Mouse (Mus musculus): ENCODE data around the gene Tnpo3. TPM values are rescaled to one million over a fixed set of nuclear protein-coding genes. Genes with fewer than 3 reads are reported as not detected.

Gene Tnpo3
- total and polyA plus RNA-seq, 3 experiments, result 32.7 to 44.1 (median 43.0) TPM

DNA sequence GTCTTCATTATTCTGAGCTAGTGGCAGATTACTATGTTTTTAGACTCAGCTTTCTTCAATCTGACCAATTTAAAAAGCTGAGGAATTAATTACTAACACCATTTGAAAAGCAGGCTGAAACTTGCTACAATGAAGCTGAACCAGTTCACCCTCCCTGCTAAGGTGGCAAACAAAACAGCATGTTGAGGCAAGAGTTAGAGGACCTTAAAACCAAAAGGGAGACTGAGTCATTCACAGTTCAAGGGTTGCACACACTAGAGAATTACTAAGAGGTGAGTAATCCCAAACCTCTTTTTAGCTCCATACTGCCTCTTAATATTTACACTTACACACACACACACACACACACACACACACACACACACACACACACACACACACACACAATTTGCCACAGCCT is 62.1 kb downstream of the Tnpo3 start:
- H3K27ac ChIP-seq, result no peak overlapping the region
- intact Hi-C loops (cut with DNase I), result no loop called here
- no peaks in the 10 kb centered on the region for H3K27me3 ChIP-seq (ENCODE audit: control insufficient read depth, insufficient read depth, low read length)
- H3K4me3 ChIP-seq, result no peak overlapping the region
- no peak overlapping the region for H3K9ac ChIP-seq (ENCODE audit: low read depth, low read length)
- H3K79me2 ChIP-seq (replicated peaks; ENCODE audit: control insufficient read depth, insufficient read depth, low read length), result no peaks in the 10 kb centered on the region
- no peaks in the 10 kb centered on the region for H3K4me1 ChIP-seq (ENCODE audit: control insufficient read depth, insufficient read depth, low read length)
- H3K36me3 ChIP-seq (ENCODE audit: control insufficient read depth, insufficient read depth, low read length), result peaks cover 4% of the 10 kb centered on the region
- DNase-seq, result no peak
- TF ChIP-seq POLR2A (IDR thresholded peaks at IDR 0.05; ENCODE audit: insufficient read depth, low read depth, low read length) (no peak), CTCF (IDR thresholded peaks at IDR 0.05) (no peak), EP300 (IDR thresholded peaks at IDR 0.05; ENCODE audit: insufficient read depth, low read depth, low read length) (no peak)

DNA sequence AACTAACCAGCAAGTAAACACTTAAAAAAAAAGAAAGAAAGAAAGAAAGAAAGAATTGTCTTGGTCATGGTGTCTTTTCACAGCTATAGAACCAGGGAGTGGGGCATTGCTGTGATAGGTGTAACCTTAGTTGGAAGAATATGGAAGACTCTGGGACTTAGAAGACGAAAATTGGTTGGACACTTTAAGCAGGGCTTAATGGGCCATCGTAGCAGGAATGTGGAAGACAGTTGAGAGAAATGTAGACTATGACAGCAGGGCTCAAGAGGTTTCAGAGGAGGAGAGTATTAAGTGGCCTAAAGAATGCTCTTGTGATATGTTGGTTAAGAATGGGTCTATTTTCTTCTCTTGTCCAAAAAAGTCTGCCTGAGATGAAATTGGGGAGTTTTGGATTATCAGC is 64.1 kb downstream of the Tnpo3 start:
- Histone ChIP-seq H3K4me1 (ENCODE audit: control insufficient read depth, insufficient read depth, low read length) (no peaks in the 10 kb centered on the region), H3K27ac (no peak overlapping the region), H3K79me2 (replicated peaks; ENCODE audit: control insufficient read depth, insufficient read depth, low read length) (no peaks in the 10 kb centered on the region), H3K9ac (ENCODE audit: low read depth, low read length) (no peak overlapping the region), H3K4me3 (no peak overlapping the region), H3K36me3 (ENCODE audit: control insufficient read depth, insufficient read depth, low read length) (peaks cover 2% of the 10 kb centered on the region), H3K27me3 (ENCODE audit: control insufficient read depth, insufficient read depth, low read length) (no peaks in the 10 kb centered on the region)
- no peak for DNase-seq
- intact Hi-C loops (cut with DNase I), result no loop called here
- TF ChIP-seq EP300 (IDR thresholded peaks at IDR 0.05; ENCODE audit: insufficient read depth, low read depth, low read length) (no peak), POLR2A (IDR thresholded peaks at IDR 0.05; ENCODE audit: insufficient read depth, low read depth, low read length) (no peak), CTCF (IDR thresholded peaks at IDR 0.05) (no peak)
- WGBS, result 96% methylated on average over 2 of the region's 2 CpGs

DNA sequence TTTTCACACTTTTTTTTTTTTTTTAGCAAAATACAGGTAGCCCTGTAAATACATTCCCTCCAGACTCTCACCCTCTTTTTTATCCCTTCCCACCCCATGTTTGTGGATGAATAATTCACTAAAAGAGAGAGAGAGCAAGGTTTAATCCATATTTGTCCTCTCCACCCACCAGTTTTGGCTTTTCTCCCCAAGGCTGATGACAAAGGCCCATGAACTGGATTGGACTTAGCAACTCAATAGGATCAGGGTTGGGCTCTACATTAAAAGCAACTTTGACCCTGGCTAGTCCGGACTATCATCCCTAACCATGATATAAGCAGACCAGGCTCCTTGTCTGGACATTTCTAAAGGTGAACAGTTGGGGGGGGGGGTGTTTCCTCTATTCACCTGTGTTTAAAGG is 68.7 kb downstream of the Tnpo3 start:
- H3K4me1 ChIP-seq (ENCODE audit: control insufficient read depth, insufficient read depth, low read length), result no peaks in the 10 kb centered on the region
- H3K9ac ChIP-seq (ENCODE audit: low read depth, low read length), result no peak overlapping the region
- H3K27me3 ChIP-seq (ENCODE audit: control insufficient read depth, insufficient read depth, low read length), result no peaks in the 10 kb centered on the region
- intact Hi-C loops (cut with DNase I), result no loop called here
- no peak overlapping the region for H3K27ac ChIP-seq
- no peaks in the 10 kb centered on the region for H3K79me2 ChIP-seq (replicated peaks; ENCODE audit: control insufficient read depth, insufficient read depth, low read length)
- WGBS, result 93% methylated on average over 1 of the region's 1 CpGs
- TF ChIP-seq EP300 (IDR thresholded peaks at IDR 0.05; ENCODE audit: insufficient read depth, low read depth, low read length), result no peak
- no peak for TF ChIP-seq CTCF (IDR thresholded peaks at IDR 0.05)
- TF ChIP-seq POLR2A (IDR thresholded peaks at IDR 0.05; ENCODE audit: insufficient read depth, low read depth, low read length), result no peak
- H3K36me3 ChIP-seq (ENCODE audit: control insufficient read depth, insufficient read depth, low read length), result peaks cover 2% of the 10 kb centered on the region
- no peak for DNase-seq
- H3K4me3 ChIP-seq, result no peak overlapping the region

DNA sequence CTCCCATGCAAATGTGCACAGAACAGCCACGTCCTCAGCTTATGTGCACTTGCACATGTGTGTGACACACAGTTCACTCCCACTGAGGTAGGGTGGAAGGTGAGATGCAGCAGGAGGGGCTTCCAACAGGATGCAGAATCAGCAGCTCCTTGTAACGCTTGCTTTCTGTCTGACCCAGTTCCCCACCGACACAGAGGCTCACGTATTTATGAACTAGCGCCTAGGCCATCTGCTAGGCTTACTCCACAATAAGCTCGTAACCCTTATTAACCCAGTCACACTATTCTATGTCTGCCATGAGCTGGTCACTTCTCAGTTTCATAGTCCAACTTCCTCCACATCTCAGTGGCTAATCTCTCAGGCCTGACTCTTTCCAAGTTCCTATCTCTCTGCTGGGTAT is 69.5 kb downstream of the Tnpo3 start:
- 88% methylated on average over 6 of the region's 6 CpGs for WGBS
- no peak for TF ChIP-seq CTCF (IDR thresholded peaks at IDR 0.05)
- no peak for TF ChIP-seq POLR2A (IDR thresholded peaks at IDR 0.05; ENCODE audit: insufficient read depth, low read depth, low read length)
- no peak for TF ChIP-seq EP300 (IDR thresholded peaks at IDR 0.05; ENCODE audit: insufficient read depth, low read depth, low read length)
- peaks cover 2% of the 10 kb centered on the region for H3K36me3 ChIP-seq (ENCODE audit: control insufficient read depth, insufficient read depth, low read length)

DNA sequence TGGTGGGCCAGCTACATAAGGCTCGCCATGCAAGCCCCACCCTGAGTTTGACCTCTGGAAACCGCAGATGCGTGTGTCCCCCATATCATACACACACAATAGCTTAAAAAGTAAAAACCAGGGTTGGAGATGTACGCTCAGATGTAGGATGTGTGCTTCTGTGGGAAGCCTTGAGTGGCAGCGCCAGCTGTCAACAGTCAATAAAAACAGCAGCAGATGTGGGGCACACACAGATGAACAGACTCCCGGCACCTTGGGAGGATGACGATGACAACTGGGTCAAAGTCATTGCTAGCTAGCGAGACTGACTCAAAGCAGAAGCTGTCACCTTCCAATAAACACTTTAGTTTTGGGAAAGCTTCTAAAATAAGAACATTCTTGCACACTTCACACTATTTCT is 70.2 kb downstream of the Tnpo3 start:
- 92% methylated on average over 8 of the region's 8 CpGs for WGBS
- DNase-seq, result no peak
- H3K36me3 ChIP-seq (ENCODE audit: control insufficient read depth, insufficient read depth, low read length), result peaks cover 2% of the 10 kb centered on the region
- H3K4me3 ChIP-seq, result no peak overlapping the region
- H3K27me3 ChIP-seq (ENCODE audit: control insufficient read depth, insufficient read depth, low read length), result no peaks in the 10 kb centered on the region
- H3K4me1 ChIP-seq (ENCODE audit: control insufficient read depth, insufficient read depth, low read length), result no peaks in the 10 kb centered on the region
- no peak overlapping the region for H3K27ac ChIP-seq
- H3K9ac ChIP-seq (ENCODE audit: low read depth, low read length), result no peak overlapping the region
- no peaks in the 10 kb centered on the region for H3K79me2 ChIP-seq (replicated peaks; ENCODE audit: control insufficient read depth, insufficient read depth, low read length)
- no peak for TF ChIP-seq EP300 (IDR thresholded peaks at IDR 0.05; ENCODE audit: insufficient read depth, low read depth, low read length)
- no peak for TF ChIP-seq POLR2A (IDR thresholded peaks at IDR 0.05; ENCODE audit: insufficient read depth, low read depth, low read length)
- no peak for TF ChIP-seq CTCF (IDR thresholded peaks at IDR 0.05)
- intact Hi-C loops (cut with DNase I), result no loop called here

More for the DNA sequence above, 69.5 kb downstream of the Tnpo3 start:
- intact Hi-C loops (cut with DNase I), result no loop called here
- Histone ChIP-seq H3K4me1 (ENCODE audit: control insufficient read depth, insufficient read depth, low read length) (no peaks in the 10 kb centered on the region), H3K9ac (ENCODE audit: low read depth, low read length) (no peak overlapping the region), H3K27ac (no peak overlapping the region), H3K4me3 (no peak overlapping the region), H3K79me2 (replicated peaks; ENCODE audit: control insufficient read depth, insufficient read depth, low read length) (no peaks in the 10 kb centered on the region), H3K27me3 (ENCODE audit: control insufficient read depth, insufficient read depth, low read length) (no peaks in the 10 kb centered on the region)
- DNase-seq, result no peak

DNA sequence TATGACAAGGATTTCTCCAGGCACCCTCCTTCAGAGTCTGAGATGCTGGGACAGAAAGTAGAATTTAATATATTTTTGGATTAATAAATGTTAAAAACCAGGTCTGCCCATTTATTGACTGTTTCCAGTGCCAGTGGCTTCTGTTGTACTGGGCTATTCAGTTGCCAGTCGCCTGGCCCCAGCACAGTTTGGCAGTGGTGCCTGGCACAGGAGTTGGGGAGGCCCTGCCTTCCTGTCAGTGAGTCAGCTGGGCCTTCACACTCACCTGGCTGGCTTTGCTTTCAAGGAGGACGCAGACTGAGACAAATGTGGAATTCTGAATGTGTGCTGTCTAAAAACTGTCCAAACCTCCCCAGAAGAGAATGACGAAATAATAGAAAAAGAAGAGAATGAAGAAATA is 72.5 kb downstream of the Tnpo3 start:
- intact Hi-C loops (cut with DNase I), result no loop called here
- H3K4me1 ChIP-seq (ENCODE audit: control insufficient read depth, insufficient read depth, low read length), result no peaks in the 10 kb centered on the region
- DNase-seq, result peak in 1 of 2 experiments; percentile 24
- H3K27me3 ChIP-seq (ENCODE audit: control insufficient read depth, insufficient read depth, low read length), result no peaks in the 10 kb centered on the region
- TF ChIP-seq POLR2A (IDR thresholded peaks at IDR 0.05; ENCODE audit: insufficient read depth, low read depth, low read length), result no peak
- no peak for TF ChIP-seq EP300 (IDR thresholded peaks at IDR 0.05; ENCODE audit: insufficient read depth, low read depth, low read length)
- no peak for TF ChIP-seq CTCF (IDR thresholded peaks at IDR 0.05)
- no peaks in the 10 kb centered on the region for H3K79me2 ChIP-seq (replicated peaks; ENCODE audit: control insufficient read depth, insufficient read depth, low read length)
- no peak overlapping the region for H3K27ac ChIP-seq
- 73% methylated on average over 3 of the region's 3 CpGs for WGBS
- H3K4me3 ChIP-seq, result no peak overlapping the region
- no peak overlapping the region for H3K9ac ChIP-seq (ENCODE audit: low read depth, low read length)
- no peaks in the 10 kb centered on the region for H3K36me3 ChIP-seq (ENCODE audit: control insufficient read depth, insufficient read depth, low read length)
